Mouse (Mus musculus): Measurements from ENCODE around the gene Mpzl1. TPM values are rescaled to one million over a fixed set of nuclear protein-coding genes. Genes with fewer than 3 reads are reported as not detected.

Mpzl1 gene
- polyA plus RNA-seq, 3 experiments from 2014 or later = 0.70 to 0.77 TPM; not detected in 1

- no peak for ATAC-seq
Measured at GRCm38 (mm10) chr1:165614793-165615192, 19.5 kb downstream of the Mpzl1 start.

GRCm38 (mm10) chr1:165613926-165614325 lies 20.4 kb downstream of the Mpzl1 start:
- no peak for ATAC-seq

GRCm38 (mm10) chr1:165612714-165613113 lies 21.6 kb downstream of the Mpzl1 start:
- ATAC-seq = no peak

GRCm38 (mm10) chr1:165610321-165610999 lies 23.9 kb downstream of the Mpzl1 start:
- ATAC-seq = no peak

- peak; percentile 67 for ATAC-seq
Measured at GRCm38 (mm10) chr1:165609495-165610320, 24.6 kb downstream of the Mpzl1 start.

GRCm38 (mm10) chr1:165608904-165609303 lies 25.4 kb downstream of the Mpzl1 start:
- no peak for ATAC-seq

GRCm38 (mm10) chr1:165605774-165606173 lies 28.6 kb downstream of the Mpzl1 start:
- no peak for ATAC-seq

- no peak for ATAC-seq
Measured at GRCm38 (mm10) chr1:165605108-165605507, 29.2 kb downstream of the Mpzl1 start.

- no peak for ATAC-seq
Measured at GRCm38 (mm10) chr1:165604203-165604602, 30.1 kb downstream of the Mpzl1 start.

GRCm38 (mm10) chr1:165603218-165603617 lies 31.1 kb downstream of the Mpzl1 start:
- no peak for ATAC-seq

- ATAC-seq = no peak
Measured at GRCm38 (mm10) chr1:165601775-165602280, 32.5 kb downstream of the Mpzl1 start.

- no peak for ATAC-seq
Measured at GRCm38 (mm10) chr1:165594699-165595421, 39.5 kb downstream of the Mpzl1 start.

- no peak for ATAC-seq
Measured at GRCm38 (mm10) chr1:165592295-165593082, 41.8 kb downstream of the Mpzl1 start.

GRCm38 (mm10) chr1:165590760-165591159 lies 43.6 kb downstream of the Mpzl1 start:
- no peak for ATAC-seq

GRCm38 (mm10) chr1:165589280-165590048 lies 44.9 kb downstream of the Mpzl1 start:
- ATAC-seq = no peak

GRCm38 (mm10) chr1:165587845-165588244 lies 46.5 kb downstream of the Mpzl1 start:
- no peak for ATAC-seq

- ATAC-seq = no peak
Measured at GRCm38 (mm10) chr1:165586366-165586765, 48.0 kb downstream of the Mpzl1 start.

- no peak for ATAC-seq
Measured at GRCm38 (mm10) chr1:165585389-165586104, 48.8 kb downstream of the Mpzl1 start.

- ATAC-seq = peak; percentile 86
Measured at GRCm38 (mm10) chr1:165583529-165584184, 50.7 kb downstream of the Mpzl1 start.

GRCm38 (mm10) chr1:165581255-165581654 lies 53.1 kb downstream of the Mpzl1 start:
- no peak for ATAC-seq

Measured in inflammation-experienced regulatory T-cells, adult 6 months (primary cell).